Mouse (Mus musculus) gonadal fat pad, adult 2 months (tissue): Measurements from ENCODE around the gene Tspan12. TPM values are rescaled to one million over a fixed set of nuclear protein-coding genes. Genes with fewer than 3 reads are reported as not detected.
"Not testable (repeated sequence)": the region's sequence is repeated elsewhere in the genome, so short reads cannot be mapped to it uniquely, and the experiment has no call there.

ENCODE experiments used
- DNase-seq: peaks from one replicate; pipeline ENCODE4 v3.0.0-alpha.2; 2012; ENCODE audit warnings: low read depth
- polyA plus RNA-seq: library from polyadenylated mRNA; depleted of rRNA; stranded (reverse); fragments of >200 nt; gene quantifications from 2 replicates; pipeline ENCODE4 v1.2.3, GENCODE M21; 2012; rRNA removed

The Tspan12 gene
- polyA plus RNA-seq, result 41.9 and 45.2 TPM in 2 replicates

DNA sequence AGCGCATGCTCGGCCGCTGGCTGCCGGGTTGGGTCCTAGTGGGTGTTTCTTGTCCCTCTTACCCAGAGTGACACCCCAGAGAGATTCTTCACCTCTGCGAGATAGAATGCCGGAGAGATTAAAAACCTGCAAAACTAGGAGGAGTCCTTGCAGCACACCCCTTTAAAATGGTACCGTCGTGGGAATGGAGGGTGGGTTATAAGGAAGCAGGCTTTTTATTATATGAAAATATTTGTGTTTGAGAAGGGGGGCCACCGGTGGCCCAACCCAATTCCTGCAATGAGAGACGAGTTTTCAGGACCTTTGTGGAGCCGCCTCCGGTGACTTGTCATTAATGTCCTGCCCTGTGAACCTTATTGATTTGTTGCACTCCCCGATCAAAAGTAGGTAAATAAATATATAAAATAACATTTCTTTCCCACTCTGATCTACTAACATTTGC lies at the start of gene Tspan12:
Tspan12 (minus strand) TSS at position 172 of the 442 bp plus-strand sequence.
- DNase-seq, result no peak

DNA sequence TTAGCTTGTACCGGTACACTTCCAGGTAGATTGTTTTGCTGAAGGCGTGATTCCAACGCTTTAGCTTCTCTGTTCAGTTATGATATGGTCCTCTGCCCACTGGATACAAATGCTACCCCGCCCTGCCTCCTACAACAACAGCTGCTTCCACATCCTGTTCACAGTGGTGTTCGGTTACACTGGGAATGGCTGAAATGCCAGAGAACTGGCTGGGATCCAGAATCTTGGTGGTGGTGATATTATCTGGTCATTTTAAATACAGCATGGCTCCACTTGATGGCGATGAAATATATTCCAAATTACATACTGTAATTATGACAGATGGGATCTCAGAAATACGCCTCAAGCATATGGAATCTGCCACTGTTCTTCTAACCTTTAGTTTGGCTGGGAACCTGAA lies 42.1 kb upstream of the Tspan12 start:
- DNase-seq, result peak; percentile 16

DNA sequence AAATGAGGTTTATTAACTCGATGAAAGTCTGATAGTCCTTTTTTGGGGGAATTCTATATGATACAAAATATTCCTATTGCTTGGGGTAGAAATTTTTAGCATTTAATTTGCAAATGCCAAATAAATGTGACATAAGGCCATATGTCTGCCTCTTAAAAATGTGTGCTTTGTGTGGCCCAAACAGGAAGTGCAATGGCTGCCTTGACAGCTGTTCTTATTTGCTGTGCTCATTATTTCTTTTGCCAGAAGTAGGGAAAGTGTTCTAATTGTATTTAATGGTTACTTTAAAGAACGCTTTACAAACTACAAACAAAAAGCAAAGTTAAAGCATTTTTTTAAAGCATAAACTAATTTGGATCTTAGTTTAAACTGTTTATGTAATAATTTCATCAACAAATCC lies 36.8 kb upstream of the Tspan12 start:
- no peak for DNase-seq

DNA sequence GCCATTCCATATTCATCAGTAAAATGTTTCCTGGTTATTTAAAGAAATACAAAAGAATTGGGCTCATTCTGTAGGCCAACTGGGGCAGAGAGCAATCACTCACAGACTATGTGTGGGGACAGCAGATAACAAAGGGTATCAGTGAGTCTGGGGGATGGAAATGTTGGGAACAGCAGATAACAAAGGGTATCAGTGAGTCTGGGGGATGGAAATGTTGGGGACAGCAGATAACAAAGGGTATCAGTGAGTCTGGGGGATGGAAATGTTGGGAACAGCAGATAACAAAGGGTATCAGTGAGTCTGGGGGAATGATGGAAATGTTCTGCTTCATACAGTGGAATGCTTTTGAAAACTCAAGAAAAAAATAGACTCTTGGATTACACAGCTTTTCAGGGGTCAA lies 35.7 kb upstream of the Tspan12 start:
- DNase-seq, result not testable (repeated sequence)

DNA sequence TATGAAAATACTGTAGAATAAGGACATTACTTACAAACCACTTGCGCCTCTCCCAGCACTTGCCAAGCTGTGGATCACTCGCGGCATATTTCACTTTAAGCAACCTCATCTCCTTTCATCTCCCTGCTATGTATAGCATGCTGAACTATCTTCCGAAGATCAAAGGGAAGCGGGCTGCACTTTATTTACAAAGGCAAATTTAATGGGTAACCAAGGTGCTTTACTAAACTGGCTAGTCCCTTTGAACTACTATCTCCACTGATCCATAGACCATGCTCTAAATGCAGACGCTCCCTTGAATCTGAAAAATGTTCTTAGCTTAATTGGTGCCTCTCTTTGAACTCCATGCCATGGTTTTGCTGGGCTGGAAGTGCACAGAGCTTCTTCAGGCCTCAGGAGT lies 27.2 kb upstream of the Tspan12 start:
- no peak for DNase-seq

DNA sequence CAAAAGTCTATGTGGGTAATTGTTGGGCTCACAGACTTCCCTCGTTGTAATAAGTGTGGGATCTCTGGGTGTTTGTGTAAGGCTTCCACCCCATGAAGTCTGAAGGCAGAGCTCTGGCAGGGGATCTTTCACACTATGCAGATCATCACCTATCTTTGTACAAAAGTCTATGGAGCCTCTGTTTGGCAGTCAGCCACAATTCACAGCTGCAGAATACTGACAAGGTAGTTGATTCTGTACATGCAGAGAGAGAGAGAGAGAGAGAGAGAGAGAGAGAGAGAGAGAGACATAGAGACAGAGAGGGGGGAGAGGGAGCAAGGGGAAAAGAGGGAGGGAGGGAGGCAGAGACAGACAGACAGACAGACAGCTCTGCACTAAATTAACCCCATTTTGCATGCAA lies 15.0 kb upstream of the Tspan12 start:
- DNase-seq, result no peak

DNA sequence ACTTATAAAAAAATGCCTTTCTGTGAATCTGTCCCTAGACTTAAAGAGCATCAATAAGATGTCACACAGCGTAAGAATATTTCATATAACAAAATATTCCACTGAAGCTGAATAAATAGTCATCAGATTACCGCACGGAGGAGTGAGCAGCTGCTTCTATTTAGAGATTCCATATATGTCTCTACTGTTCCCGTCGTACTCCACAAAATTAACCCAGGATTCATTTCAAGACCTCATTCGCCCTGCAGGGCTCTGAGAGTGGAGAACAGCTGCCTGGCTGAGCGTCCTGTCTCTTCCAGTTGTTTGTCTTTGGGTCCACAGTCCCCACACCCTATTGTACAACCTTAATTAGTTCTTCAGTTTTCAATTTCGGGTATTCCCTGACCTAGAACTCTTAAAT lies 11.9 kb upstream of the Tspan12 start:
- no peak for DNase-seq

DNA sequence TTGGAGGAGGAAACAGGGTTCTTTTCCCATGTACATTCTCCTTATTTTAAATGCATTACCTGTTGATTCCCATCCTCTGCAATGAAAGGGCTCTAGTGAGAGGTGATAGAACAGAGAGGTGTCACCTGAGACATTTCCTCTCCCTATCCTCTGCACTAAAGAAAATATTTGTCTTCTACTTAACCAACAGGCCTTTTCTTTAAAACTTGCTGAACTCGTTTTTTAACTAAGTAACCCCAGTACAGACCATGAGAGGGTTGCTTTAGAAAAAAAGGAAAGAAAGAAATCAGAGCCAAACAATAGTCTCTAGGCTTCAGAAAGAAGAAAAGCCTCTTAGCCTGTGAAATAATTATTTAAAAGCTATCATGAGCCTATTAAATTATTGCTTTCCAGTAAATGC lies 11.2 kb upstream of the Tspan12 start:
- DNase-seq, result no peak

DNA sequence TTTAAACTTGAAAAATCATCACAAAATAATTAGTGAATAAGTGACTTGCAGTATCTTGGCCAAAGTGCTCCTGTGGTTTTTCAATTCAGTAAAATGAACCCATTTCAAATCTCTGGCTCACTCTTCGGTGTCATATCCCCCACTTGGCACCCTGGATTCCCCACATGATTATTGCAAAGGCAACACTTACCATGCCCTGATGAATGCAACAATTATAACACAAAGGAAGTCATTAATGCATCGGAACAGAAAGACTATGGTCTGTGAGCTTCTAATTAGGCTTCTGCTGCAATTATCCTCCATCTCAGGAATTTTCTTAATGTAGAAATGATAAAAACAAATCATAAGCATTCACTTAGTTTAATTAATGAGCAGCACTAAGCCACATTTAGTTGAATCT lies 9.0 kb upstream of the Tspan12 start:
- DNase-seq, result no peak

DNA sequence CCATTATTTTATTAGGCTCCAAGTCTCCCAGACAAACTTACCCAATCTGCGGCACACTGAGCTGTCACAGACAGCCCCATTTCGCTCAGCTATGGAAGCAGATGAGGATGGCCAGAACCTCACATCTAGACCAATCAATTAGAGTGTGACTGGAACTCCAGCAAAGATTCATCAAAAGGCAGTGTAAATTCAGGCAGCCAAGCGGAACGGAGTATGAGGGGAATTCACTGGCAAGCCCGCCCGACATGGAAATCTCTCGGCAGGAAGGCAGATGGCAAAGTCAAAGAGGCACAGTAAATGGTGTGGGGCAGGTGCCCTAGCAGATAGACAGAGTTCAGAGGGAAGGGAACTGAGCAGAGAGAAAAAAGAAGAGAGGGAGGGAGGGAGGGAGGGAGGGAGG lies 5.5 kb upstream of the Tspan12 start:
- DNase-seq, result no peak

DNA sequence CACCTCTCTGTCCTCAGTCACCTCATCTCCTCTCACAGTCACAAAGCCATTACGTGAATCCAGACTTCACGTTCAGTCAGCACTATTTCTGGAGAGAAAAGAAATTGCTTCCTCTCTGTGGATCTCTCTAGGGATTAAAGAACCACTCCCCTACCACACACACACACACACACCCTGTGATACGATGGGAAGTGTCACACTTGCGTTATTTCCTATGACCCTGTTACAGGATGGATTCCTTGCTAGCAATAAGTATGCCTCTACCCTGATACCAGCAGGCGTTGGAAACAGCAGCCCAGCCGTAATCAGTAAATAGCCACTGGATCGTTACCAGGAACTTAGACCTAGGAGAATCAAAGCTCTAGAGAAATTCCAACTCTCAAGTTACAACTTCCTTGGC lies 3.6 kb upstream of the Tspan12 start:
- no peak for DNase-seq

DNA sequence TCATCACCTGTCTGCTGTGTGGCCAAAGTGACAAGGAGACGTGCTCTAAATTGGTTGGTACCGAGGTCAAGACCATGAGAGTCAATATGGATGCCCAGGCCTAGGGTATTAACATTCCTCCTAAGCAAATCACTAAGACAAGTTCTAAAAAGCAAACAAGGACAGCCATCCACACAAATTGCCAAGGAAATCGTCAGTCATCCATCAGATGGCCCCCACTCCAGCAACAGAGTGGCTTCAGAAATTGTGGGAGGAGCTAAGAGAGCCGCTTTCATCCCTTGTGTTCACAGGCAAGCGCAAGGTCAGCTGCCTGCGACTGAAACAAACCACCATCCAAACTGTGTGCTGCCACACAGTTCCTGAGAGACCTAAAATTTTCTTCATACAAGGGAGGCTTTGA lies 1.0 kb upstream of the Tspan12 start:
- no peak for DNase-seq

DNA sequence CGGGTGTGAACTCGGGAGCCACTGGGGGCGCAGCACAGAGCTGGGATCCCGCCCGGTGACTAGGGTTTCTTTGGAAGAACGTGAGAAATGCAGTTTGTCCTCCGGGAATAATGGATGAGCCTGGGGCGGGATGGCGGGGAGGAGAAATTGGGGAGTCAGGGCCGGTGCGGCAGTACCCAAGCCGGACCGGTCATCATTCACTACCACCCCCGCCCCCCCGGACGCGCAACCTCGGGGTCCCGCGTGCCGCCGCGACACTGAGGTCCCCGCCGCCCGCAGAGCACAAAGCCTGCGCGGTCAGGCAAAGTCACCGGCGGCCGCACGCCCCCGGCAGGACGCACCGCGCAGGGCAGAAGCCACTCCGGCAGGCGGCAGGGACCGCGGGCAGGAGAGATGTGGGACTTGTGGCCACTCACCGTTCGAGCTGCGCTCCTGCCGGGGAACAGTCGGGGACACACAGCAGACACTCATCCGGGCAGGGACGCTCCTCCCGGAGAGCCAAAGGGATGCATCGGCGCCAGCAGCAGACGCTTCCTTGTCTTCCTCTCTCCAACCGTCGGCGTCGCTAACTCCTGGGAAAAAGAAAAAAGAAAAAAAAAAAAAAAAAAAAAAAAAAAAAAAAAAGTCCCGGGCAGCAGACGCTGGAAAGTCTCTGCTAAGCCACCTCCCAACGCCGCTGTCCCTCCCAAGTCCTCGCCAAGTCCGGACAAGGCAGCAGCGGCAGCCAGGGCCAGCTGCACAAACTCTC lies 545 bp downstream of the Tspan12 start:
- peak; percentile 16 for DNase-seq

DNA sequence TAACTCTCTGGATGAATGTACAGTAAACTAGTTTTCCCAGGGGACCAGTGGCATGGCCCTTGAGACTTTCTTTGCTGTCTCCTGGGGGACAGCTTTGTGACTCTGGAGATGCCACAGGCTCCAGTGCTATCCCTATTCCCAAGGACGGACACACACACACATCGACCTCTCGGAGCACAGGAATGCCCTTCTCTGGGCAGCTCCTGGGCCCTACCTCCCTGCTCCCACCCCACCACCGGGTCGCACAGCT lies 1.0 kb downstream of the Tspan12 start:
- DNase-seq, result no peak

DNA sequence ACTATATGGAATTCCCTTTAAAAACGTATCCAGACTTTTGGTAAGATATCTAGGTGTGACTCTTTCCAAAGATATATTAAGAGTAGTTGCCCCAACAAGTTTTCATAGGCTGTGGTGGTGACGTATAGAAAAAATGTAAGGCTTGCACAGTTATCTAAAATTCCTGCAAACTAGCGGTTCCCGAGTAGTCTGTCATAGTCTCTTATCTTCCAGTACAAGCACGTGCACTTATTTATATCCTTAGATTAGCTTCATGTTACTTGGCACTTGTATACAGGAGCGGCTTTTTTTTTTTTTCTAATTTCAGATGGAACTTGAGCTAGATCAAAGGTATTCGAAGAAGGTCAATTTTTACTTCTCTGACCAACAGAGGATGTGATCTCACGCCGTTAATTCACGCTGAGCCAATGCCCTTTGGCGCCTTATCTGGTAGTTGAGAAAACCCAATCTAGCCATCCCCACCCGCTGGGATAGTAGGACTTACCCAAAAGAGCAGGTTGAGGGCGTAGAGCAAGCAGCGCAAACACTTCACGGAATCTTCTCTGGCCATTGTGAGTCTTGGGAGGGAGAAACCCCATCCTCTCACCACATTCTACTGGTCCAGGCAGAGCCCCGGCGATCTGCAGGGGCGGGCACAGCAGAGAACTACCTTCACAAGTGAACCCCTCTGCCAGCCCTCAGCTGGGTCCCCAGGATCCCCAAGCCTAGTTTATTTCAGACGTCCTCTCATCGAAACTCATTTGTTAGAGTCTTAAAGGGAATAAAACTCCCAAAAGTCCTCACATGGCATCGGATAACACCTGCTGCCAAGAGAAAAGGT lies 1.6 kb downstream of the Tspan12 start:
- DNase-seq, result no peak

DNA sequence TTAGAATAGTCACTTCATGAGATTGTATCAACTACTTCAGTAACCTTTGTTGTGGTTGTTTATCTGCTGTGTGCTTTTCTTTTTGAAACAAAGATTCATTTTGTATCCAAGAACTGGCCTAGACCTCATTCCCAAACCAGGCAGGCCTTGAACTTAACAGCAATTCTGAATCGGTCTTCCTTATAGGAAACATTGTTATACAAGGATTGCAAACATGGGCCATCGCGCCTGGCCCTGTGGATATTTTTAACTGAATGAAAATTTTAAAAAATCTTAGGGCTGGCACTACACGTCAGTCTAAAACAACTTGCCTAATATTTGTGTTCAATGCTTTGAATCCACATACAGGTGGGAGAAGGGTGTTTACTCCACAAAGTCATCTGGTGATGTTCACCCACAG lies 3.5 kb downstream of the Tspan12 start:
- no peak for DNase-seq

DNA sequence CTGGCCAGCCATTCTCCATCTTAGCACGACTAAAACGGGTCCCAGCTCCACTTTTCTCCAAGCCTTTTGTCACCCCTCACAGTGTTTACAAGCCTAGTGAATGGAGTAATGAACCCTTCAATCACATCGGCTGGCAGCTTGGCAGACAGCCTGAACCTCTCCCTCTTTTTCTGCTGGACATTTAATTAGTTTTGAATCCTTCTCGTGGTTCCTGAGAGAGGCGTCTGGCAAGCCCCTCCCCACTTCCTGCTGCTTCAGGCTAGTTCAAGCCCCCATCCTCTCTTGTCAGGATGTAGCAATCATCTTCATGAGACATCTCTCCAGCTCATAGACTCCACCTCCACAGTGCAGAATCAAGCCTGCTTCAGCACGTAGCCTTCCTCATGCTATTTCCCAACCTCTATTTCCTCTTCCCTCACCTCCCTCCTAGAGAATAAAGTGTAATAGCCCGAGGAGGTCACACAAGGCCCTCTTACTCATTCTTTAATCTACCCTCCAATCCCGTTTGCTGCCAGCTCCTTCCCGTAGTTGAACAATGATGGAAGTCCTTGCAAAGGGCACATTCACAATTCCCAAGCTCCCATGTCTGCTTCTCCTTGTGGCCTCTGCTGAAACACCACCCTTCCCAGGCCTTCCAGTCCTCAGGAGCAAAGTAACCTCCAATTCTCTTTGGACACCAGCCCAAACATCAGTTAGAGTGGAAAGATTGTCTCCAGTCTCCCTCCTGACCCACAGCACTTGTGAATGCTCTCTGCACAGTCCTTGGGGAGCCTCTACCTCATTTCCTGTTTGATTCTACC lies 12.1 kb downstream of the Tspan12 start:
- peak; percentile 33 for DNase-seq

DNA sequence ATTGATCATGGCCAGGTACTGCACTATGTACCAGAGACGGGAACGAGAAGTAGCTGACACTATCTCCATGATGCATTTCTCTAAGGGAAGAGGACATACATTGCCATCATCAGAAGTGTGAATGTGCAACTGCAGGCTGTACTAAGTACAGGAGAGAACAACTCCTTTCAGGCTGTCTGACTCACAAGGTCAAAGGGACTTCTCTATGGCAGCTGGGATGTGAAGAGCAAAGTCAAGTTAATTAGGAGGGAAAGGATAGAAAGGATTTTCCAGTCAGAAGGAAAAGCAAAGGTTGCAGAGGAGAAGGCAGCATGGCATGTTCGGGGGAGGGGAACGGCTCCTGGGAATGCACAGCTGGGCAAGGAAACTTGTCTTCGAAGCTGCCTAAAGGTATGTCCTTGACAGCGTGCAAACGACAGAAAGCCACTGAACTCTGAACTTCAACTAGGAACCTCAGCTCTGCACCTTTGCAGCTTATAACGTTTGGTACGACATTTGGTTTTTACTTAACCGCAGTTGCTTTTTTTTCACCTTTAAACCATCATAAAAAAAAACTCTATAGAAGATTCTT lies 13.0 kb downstream of the Tspan12 start:
- no peak for DNase-seq

DNA sequence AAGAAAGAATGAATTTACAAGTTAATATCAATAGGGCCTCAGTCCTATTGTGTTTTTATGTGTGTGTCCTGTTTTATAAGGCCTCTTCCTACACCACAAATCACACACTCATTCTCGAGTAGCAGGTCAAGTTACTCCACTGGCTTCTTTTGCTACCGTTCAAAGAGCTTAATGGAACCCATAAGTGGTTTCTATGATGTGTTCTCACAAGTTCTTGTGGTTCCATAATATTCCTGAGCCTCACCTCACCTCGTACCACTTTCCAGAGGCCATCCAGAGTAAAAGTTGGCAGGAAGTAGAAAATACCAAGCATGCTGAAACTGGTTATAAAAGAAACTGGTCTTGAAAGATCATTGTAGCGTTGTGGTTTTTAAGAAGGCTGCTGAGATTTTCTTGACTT lies 18.8 kb downstream of the Tspan12 start:
- no peak for DNase-seq

DNA sequence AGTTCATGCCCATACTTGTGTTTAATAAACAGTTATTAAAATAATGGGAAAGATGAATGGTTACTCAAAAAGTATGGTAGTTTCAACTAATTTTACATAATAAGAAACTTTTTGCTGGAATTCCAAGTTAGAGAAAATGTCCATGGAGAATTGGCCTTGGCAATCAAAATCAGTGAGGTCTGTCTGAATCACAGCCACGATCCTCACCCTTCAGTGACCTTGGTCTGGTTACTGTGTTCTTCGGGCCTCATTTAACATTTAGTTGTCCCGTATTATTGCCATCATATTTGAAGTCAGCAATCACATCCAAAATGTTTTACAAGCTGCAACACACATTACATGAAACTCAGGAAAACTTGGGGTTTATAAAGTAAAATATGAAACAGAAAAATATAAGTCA lies 20.4 kb downstream of the Tspan12 start:
- no peak for DNase-seq

DNA sequence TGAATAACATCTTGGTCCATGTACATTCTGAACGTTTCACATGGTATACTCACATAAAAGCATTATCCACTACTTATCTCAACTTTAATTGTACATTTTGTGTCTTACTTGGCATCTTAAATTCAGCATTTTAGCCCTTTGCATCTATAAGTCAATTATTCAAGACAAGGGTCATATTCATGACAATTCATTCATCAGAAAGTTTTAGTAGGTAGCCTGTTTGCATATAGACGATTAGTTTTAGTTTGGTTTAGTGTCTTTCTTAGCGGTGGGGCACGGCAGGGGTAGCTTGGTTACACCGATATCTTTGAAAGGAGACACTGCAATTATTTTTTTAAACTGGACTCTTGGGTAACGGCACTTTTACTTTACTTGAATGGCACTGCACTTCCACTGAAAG lies 21.4 kb downstream of the Tspan12 start:
- no peak for DNase-seq

DNA sequence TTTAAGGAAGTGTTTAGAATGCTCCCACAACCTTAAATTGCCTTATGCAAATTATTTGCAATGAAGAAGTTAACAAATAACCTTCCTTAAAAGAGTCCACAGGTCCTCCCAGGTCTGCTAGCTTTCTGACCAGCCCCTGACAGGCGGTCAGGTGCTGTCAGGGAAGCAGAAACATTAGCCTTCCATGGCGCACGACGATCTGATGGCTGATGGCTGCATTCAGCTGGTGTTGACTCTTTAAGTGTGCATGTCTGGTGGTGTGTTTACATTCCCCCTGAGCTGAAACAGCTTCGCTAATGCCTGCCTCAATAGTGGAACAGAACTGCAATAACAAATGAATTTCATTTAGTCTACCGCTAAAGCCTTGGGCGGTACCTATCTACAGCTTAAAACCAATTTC lies 22.4 kb downstream of the Tspan12 start:
- DNase-seq, result no peak
